Mouse (Mus musculus): ENCODE measurements around the gene Adh5. TPM values are rescaled to one million over a fixed set of nuclear protein-coding genes. Genes with fewer than 3 reads are reported as not detected.

Gene Adh5
- 152 TPM for polyA plus RNA-seq (2017; shearing (Covaris generic))

DNA sequence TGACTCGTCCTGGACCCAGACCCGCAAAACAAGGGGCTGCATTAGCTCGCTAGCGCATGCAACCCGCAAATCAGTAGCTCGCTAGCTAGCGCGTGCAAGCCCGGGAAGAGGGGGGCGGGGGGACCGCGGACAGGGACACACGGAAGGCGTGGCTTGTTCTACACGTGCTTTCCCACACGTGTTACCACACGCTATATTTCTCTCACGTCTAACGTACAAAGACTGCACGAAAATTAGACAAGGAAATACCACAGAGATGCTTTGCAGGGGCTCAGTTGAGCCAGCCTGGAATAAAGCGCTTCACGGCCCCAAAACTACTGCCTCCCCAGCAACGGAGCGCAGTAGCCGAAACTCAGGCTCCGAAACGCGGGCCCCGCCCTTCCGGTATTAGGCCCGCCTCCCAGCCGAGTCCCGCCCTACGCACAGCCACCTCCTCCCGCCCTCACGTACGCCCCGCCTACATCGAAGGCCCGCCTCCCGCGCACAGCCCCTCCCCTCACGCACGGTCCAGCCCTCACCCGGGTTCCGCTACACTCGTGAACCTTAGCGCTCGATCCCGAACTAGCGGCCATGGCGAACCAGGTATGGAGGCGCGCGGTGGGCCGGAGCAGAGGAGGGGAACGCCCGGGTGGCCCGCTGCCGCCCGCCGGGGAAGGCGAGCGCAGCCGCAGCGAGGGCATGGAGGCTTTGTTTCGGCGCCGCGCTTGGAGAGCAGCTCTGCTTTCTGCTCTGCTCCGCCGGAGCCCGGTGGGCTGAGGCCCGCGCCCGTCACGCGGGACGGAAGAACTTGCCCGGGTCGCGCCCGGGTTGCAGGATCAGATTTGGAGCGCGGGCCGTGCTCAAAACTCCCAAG lies at the start of gene Adh5:
Adh5 (plus strand) TSS at position 482 of the 853 bp plus-strand sequence.

DNA sequence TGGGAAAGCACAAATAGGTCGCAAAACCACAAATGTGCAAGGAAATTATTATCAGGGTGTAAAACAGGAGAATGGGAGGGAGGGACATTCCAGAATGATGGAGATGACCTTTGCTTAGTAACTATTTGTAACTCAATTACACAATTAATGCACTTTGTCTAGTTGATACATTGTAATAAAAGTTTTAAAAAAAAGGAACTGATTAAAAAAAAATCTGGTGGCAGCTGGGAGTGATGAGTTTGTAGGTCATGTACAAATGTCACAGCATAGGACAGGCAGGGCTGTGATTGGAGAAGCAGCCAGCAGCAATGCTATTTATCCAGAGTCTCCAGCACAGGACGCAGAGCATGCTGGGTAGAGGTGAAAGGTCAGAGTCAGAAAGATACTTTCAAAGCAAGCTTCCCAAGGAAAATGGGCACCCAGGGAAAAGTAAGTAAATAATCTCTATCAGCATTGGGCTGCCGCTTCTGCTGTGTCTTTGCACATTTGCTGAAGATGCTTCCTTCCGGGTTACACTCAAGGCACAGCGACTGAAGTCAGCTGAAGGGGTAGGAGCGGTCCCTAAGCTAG lies 27.7 kb upstream of the Adh5 start, which contains the start of gene Adh4:
Adh4 (plus strand) TSS at position 346 of the 570 bp plus-strand sequence.

DNA sequence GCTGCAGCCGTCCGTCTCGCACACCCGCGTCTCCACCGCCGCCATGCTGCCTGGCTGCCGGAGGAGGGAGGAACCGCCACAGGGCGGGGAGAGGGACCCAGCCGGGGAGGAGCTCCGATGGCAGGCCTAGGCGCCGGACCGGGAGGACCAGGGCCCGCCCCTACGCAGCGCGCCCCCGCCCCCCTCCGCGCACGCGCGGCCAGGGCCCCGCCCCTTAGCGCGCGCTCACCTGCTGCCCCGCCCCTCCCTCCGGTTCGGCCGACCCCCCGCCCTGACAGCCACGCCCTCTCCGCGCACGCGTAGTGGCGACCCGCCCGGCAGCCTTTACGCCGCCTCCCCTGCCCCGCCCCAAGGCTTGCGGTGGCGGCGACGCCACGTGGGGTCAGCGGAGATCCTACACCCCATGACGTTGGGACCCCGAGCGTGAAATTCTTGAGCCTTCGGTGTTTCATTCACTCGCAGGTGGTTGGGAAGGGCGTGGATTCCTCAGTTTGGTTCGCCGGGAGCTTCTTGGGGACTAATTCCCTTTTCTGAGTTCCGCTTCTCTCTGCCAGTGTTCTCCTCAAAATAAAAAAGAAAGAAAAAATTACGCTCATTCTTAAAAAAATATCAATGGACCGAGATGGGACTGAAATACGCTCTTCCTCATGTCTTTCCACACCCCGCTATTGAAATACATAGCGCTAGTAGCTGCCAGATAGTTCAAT lies 46.6 kb downstream of the Adh5 start, which contains the start of gene Metap1:
Metap1 (minus strand) TSS at position 189 of the 707 bp plus-strand sequence.

Other genes starting within 250 kb of the Adh5 start
- gene 4930579F01Rik, start 249.3 kb upstream of the Adh5 start, polyA plus RNA-seq (2017; shearing (Covaris generic)): not detected
- gene Adh7, start 225.3 kb upstream of the Adh5 start, polyA plus RNA-seq (2017; shearing (Covaris generic)): not detected
- 4.6 TPM for gene Adh1, start 182.1 kb upstream of the Adh5 start, polyA plus RNA-seq (2017; shearing (Covaris generic))
- gene Adh6a, start 129.8 kb upstream of the Adh5 start, polyA plus RNA-seq (2017; shearing (Covaris generic)): not detected
- gene Adh6b, start 101.3 kb upstream of the Adh5 start, polyA plus RNA-seq (2017; shearing (Covaris generic)): not detected
- not detected for gene Adh4, start 27.6 kb upstream of the Adh5 start, polyA plus RNA-seq (2017; shearing (Covaris generic))
- gene Metap1, start 46.4 kb downstream of the Adh5 start, polyA plus RNA-seq (2017; shearing (Covaris generic)): 63.7 TPM
- 252 TPM for gene Eif4e, start 83.1 kb downstream of the Adh5 start, polyA plus RNA-seq (2017; shearing (Covaris generic))

All from inflammation-experienced regulatory T-cells, adult 16 weeks (primary cell).